In genomic region chr4:149816598-149816997, GRCm38 (mm10) we compare ENCODE assay signal across 7 mouse cellular contexts.
"Had no signal": no experiment of that assay in that cellular context is flagged by ENCODE, and none has a peak within 500 bp of the region (broad histone marks: within the 10 kb centered on the region; RNA-seq: fewer than 3 reads in every experiment).

No protein-coding gene starts in this region.

- DNase-seq: kidney, adult 2 months; layer of hippocampus, adult 9-11 months; liver, embryonic 13.5 days; retina, postnatal 1 day; right cerebral cortex, postnatal 25 days; spleen, adult 18-20 months; thymus, postnatal 36 days had no signal
